Mouse (Mus musculus): ENCODE data around the gene Prickle3. TPM values are rescaled to one million over a fixed set of nuclear protein-coding genes. Genes with fewer than 3 reads are reported as not detected.
"Not testable (repeated sequence)": the region's sequence is repeated elsewhere in the genome, so short reads cannot be mapped to it uniquely, and the experiment has no call there.

The Prickle3 gene
- total RNA-seq, 2 experiments from 2014 or later: 23.6 to 26.6 TPM

DNA sequence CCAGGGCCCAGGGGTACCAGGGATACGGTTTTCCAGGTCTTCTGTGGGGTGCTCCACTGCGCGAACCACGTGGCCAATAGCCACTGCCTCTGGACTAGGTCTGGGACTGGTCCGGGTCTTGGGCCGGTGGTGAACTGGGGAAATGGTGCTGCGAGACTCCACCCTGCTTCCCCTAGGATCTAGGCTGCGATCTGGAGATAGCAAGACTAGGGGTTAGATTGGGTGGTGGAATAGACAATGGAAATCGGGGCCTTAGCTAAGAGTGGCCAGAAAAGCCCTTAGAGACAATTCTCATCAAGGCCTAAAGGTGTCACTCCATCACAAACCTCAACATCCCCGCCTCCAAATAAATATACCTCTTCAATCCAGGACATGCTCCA is 17.9 kb downstream of the Prickle3 start:
- intact Hi-C loops (cut with DNase I): no loop called here
- no peak for DNase-seq
- Histone ChIP-seq H3K27ac (peak overlapping the region; percentile 88; the same call in 1 of the 2 replicates), H3K4me3 (peak overlapping the region; percentile 37)
- TF ChIP-seq CTCF (IDR thresholded peaks at IDR 0.05): no peak

DNA sequence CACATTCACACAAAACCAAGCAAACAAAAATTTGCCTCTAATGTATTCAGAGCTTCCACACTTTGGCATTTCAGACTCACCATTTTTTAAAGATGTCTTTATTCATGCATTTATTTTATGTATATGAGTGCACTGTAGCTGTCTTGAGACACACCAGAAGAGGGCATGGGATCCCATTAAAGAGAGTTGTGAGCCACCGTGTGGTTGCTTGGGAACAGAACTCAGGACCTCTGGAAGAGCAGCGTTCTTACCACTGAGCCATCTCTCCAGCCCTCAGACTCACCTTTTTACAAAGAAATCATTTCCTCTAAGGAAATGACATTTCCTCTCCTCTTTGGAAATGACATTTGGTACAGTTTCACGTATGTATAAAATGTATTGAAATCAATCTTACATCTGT is 21.9 kb downstream of the Prickle3 start:
- intact Hi-C loops (cut with DNase I): no loop called here
- peak overlapping the region; percentile 90 for H3K27ac ChIP-seq
- peak overlapping the region; percentile 75 for H3K4me3 ChIP-seq
- no peak for DNase-seq
- peak; percentile 20; the same call in 1 of the 2 replicates for TF ChIP-seq CTCF (IDR thresholded peaks at IDR 0.05)

DNA sequence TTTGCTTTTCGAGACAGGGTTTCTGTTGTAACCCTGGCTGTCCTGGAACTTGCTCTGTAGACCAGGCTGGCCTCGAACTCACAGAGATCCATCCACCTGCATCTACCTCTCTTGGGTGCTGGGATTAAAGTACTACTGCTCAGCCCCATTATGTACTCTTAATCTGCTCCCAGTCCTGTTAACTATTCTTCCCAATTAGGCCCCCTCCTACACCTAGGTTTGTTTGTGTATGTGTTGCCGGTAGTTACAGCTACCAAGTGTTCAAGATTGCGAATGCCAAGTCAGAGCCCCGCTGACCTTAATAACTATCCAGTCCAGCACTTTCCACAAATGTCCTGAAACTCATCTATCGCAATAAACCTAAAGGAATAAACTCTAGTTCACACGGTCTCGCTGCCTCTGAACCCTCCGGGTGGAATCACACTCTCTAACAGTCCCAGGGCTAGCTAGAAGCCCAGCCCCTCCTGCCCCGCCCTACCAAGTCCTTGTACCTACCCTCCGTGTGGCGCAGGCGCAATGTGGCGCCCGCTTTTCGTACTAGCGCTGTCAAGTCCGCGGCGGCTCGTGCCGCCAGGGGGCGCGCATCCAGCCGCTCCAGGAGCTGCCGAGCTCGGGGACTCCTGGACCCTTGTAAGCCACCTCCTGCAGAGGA is 22.5 kb downstream of the Prickle3 start:
- DNase-seq: peak; percentile 95
- intact Hi-C loops (cut with DNase I): no loop called here
- Histone ChIP-seq H3K27ac (peak overlapping the region; percentile 90), H3K4me3 (peak overlapping the region; percentile 75)
- TF ChIP-seq CTCF (IDR thresholded peaks at IDR 0.05): peak; percentile 93

DNA sequence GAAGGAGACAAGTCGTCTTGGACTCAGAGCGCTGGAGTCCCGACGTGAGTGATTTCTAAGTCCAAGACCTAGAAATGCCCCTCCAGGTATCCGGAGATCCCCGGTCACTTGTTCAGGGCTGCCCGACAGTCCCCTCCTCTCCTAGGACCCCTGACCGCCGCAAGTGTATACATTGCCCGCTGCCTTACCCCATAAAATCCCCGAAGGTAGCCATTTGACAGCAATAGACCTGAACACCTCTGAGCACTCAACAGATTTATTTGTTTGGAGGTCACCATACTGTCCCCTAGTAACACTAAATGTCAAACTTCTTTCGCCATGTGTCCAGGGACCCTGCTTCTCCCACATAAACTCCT is 23.0 kb downstream of the Prickle3 start:
- TF ChIP-seq CTCF (IDR thresholded peaks at IDR 0.05): no peak
- intact Hi-C loops (cut with DNase I): no loop called here
- Histone ChIP-seq H3K4me3 (peak overlapping the region; percentile 75), H3K27ac (peak overlapping the region; percentile 90)
- no peak for DNase-seq

DNA sequence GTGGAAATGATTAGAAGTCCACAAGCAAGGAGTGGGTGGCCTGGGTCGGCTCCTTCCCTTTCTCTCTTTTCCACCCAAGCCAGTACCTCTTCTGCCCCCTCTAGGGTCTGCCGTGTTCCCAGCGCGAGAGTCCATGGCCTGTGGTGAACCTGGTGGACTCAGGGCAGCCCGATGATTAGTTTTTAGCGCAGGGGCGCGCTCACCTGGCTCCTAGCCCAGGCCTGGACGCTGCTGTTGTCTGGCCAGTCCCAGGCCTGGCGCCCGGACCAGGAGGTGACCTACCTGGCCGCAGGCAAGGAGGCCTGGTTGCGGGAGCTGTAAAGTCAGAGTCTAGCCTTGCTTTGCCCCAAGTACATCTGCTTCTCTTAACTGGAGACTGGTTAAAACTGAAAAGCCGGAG is 23.8 kb downstream of the Prickle3 start, which contains the start of gene Magix:
Gene Magix, minus strand, starts transcription at position 388 of the 400 bp plus-strand sequence.
- peak; percentile 76 for DNase-seq
- intact Hi-C loops (cut with DNase I): no loop called here

DNA sequence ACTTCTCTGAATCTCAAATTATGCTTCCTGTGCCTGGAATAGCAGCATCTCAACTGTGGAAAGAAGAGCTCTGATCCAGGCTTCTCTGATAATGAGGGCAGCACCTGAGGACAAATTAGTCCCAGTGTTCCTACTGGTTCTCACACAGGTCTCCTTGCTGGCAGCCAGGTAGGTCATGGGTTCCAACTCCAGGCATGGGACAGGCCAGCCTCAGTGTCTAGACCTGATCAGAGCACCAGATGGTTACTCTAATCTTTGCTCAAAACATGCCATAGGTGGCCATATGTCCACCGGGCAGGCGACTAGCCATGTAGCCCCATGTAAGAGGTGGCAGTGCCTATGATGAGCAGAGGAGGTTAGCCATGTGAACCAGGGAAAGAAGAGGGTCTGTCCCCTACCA is 31.3 kb downstream of the Prickle3 start:
- intact Hi-C loops (cut with DNase I): no loop called here
- no peak for TF ChIP-seq CTCF (IDR thresholded peaks at IDR 0.05)
- H3K27ac ChIP-seq: no peak overlapping the region
- H3K4me3 ChIP-seq: no peak overlapping the region
- DNase-seq: no peak

More for the DNA sequence above, 23.8 kb downstream of the Prickle3 start, which contains the start of gene Magix:
- Histone ChIP-seq H3K4me3 (peak within 1 kb of the TSS; percentile 75), H3K27ac (peak within 1 kb of the TSS; percentile 90)
- TF ChIP-seq CTCF (IDR thresholded peaks at IDR 0.05): no peak

DNA sequence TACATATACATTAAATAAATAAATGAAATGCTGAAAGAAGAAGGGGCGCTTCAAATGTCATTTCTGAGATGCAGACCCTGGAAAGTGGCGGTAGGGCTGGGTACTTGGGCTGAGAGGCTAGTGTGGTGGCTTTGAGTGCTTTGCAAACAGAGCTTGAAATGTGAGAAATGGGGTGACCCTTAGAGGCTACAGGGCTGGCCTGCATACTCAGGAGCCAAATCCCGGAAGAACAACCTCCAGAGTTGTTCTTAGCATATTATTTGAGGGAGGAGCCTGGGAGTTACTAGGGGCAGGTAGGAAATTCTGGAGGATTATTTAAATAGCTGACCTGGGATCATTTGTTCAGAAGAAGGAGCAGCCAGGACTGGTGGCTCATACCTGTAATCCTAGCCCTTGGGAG is 33.4 kb downstream of the Prickle3 start:
- intact Hi-C loops (cut with DNase I): loop anchor here (5.0 to 10.0 kb wide), 3 partner anchors 43 to 268 kb away; partner anchors contain the start of genes Foxp3 and Ppp1r3f
- Histone ChIP-seq H3K27ac (peak overlapping the region; percentile 17; the same call in 1 of the 2 replicates), H3K4me3 (no peak overlapping the region)
- no peak for DNase-seq
- TF ChIP-seq CTCF (IDR thresholded peaks at IDR 0.05): no peak

DNA sequence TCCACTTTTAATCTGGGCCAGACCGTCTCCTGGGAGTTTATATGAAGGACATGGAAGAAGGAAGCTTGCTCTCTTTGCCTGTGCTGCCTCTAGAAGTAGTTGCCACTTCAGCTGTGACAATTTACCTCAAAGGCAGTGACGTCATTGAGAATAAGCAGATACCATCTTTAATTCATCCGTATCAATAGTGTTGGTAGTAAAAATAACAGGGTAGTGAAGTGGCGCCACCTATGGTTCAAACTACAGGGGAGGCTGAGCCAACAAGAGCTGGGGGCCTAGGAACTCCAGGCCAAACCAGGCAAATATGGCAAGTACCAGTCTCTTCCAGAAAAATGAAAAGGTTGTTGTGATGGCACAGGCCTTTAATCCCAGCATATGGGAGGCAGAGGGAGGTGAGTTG is 35.8 kb downstream of the Prickle3 start:
- intact Hi-C loops (cut with DNase I): loop anchor here (5.0 to 10.0 kb wide), 3 partner anchors 46 to 271 kb away; partner anchors contain the start of genes Foxp3 and Ppp1r3f
- peak; percentile 31 for DNase-seq
- no peak overlapping the region for H3K4me3 ChIP-seq
- TF ChIP-seq CTCF (IDR thresholded peaks at IDR 0.05): peak; percentile 68
- H3K27ac ChIP-seq: no peak overlapping the region

DNA sequence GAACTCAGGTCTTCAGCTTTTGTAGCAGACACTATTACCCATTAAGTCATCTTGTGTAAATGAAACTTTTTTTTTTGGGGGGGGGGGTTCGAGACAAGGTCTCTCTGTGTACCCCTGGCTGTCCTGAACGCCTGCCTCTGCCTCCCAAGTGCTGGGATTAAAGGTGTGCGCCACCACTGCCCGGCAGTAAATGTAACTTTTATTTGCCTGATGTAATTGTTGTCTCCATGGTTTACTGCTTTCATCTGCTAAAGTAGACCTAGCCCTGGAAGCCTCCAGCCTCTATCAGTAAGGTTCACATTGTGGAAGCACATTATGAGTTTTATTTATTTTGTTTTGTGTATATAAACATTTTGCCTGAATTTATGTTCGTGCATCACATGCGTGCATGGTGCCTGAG is 39.5 kb downstream of the Prickle3 start:
- intact Hi-C loops (cut with DNase I): loop anchor here (10.0 kb wide), 1 partner anchor 122 kb away; the partner anchor contains the start of genes Foxp3 and Ppp1r3f
- DNase-seq: no peak
- no peak for TF ChIP-seq CTCF (IDR thresholded peaks at IDR 0.05)
- peak overlapping the region; percentile 81 for H3K4me3 ChIP-seq
- H3K27ac ChIP-seq: peak overlapping the region; percentile 28

DNA sequence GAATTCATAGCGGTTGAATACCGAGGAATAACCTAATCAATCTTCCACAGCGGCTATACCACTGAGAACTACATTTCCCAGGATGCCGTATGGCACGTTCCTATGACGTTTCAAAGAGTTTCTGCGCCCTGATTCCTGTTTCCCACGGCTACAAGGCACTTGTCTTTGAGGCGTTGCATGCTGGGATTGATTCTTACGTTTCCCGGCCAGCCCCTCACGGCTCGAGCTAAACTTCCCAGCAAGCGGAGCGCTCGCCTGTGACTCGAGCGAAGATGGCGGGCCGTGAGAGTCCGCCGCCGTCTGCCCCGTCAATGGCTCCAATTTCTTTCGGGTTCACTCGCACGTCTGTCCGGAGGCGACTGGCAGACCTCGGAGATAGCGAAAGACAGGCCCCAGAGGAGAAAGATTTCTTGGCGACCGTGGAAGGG is 39.9 kb downstream of the Prickle3 start, which contains the start of gene Gpkow:
Gene Gpkow, plus strand, starts transcription at position 178 of the 428 bp plus-strand sequence.
- TF ChIP-seq CTCF (IDR thresholded peaks at IDR 0.05): no peak
- intact Hi-C loops (cut with DNase I): loop anchor here (10.0 kb wide), 1 partner anchor 122 kb away; the partner anchor contains the start of genes Foxp3 and Ppp1r3f
- Histone ChIP-seq H3K27ac (peak within 1 kb of the TSS; percentile 89), H3K4me3 (peak within 1 kb of the TSS; percentile 81)
- DNase-seq: peak; percentile 82

DNA sequence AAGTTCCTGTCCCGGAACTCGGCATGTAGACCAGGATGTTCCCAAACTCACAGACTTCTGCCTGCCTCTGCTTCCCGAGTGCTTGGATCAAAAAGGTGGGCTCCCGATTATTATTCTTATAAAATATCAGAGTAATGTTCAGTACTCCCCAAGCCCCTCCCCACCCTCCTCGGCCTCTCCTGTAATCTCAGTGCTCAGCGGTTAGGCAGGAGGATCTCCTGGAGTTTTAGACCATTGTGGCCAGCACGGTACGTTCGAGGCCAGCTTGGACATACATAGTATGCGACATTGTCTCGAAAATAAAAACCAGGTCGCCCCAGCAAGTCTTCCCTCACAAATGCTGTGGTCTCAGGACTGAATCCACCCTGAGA is 56.7 kb downstream of the Prickle3 start:
- DNase-seq; intact Hi-C loops (cut with DNase I): not testable (repeated sequence)
- Histone ChIP-seq H3K4me3 (peak overlapping the region; percentile 70), H3K27ac (peak overlapping the region; percentile 78)

DNA sequence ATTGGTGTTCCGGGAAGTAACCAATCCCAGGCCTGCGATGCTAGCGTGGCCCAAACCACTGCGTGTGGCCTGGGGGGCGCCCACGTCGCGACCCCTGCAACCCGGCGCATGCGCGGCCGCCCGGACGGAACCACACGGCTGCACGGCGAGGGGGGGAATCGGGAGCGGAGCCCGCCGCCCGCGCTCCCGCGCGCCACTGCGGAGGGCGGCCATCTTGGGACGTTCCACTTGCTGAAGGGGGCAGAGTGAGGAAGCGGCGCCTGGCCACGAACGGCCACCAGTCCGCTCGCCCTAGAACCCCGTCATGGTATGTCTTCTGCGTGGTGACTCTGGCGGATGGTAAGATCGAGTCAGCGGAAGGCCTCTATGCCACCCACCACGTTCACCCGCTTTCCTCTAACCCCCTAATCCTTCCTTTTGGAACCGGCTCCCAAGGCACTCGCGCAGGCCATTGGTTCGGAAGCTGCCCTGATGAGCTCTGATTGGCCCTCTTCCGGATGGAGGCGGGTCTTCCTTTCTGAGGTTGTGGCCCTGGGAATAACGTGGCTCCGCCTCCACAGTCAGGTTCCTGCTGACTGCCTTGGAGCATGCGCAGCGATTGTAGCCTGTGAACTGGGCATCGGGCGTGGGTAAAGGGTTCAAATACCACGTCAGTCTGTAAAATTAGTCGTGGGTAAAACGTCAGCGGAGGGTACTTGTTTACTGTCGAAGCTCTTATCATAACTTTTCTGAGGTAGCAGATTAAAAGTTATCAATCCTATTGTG is 57.3 kb downstream of the Prickle3 start, which contains the start of gene Wdr45:
Gene Wdr45, plus strand, starts transcription at position 199 of the 765 bp plus-strand sequence.
- intact Hi-C loops (cut with DNase I): not testable (repeated sequence)
- peak within 1 kb of the TSS; percentile 70 for H3K4me3 ChIP-seq
- DNase-seq: peak; percentile 95
- H3K27ac ChIP-seq: peak within 1 kb of the TSS; percentile 90

DNA sequence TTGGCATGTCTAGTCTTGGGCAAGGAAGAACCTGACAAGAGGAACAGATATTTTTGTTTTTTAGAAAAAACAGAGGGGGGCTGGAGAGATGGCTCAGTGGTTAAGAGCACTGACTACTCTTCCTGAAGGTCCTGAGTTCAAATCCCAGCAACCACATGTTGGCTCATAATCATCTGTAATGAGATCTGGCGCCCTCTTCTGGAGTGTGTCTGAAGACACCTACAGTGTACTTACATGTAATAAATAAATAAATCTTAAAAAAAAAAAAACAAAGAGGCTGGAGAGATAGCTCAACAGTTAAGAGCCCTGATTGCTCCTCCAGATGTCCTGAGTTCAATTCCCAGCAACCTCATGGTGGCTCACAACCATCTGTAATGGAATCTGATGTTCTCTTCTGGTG is 59.0 kb downstream of the Prickle3 start:
- peak; percentile 22; the same call in 1 of the 2 replicates for TF ChIP-seq CTCF (IDR thresholded peaks at IDR 0.05)
- H3K4me3 ChIP-seq; intact Hi-C loops (cut with DNase I); DNase-seq; H3K27ac ChIP-seq: not testable (repeated sequence)

Other genes starting within 250 kb of the Prickle3 start
- under 1 TPM; 0.15 to 0.28 TPM for gene Foxp3, start 83.6 kb upstream of the Prickle3 start, total RNA-seq (2021)
- gene Ppp1r3f, start 83.0 kb upstream of the Prickle3 start, total RNA-seq (2021): 1 to 10 TPM; 2.3 to 3.3 TPM
- 10 to 100 TPM; 10.9 to 13.2 TPM for gene Ccdc22, start 51.7 kb upstream of the Prickle3 start, total RNA-seq (2021)
- not detected for gene Cacna1f, start 50.2 kb upstream of the Prickle3 start, total RNA-seq (2021)
- 1 to 10 TPM in 1 of 2 experiments, under 1 TPM in 1; 0.56 to 1.2 TPM for gene Syp, start 18.8 kb upstream of the Prickle3 start, total RNA-seq (2021)
- 10 to 100 TPM; 23.8 to 42.7 TPM for gene Plp2, start 14.1 kb downstream of the Prickle3 start, total RNA-seq (2021)
- gene Magix, start 24.0 kb downstream of the Prickle3 start, total RNA-seq (2021): 10 to 100 TPM; 21.0 to 31.0 TPM
- 10 to 100 TPM; 12.5 to 15.3 TPM for gene Gpkow, start 39.9 kb downstream of the Prickle3 start, total RNA-seq (2021)
- 10 to 100 TPM; 31.1 to 37.6 TPM for gene Wdr45, start 57.1 kb downstream of the Prickle3 start, total RNA-seq (2021)
- not detected for gene Gm45208, start 65.0 kb downstream of the Prickle3 start, total RNA-seq (2021)
- 1 to 10 TPM; 3.3 to 6.7 TPM for gene Praf2, start 71.2 kb downstream of the Prickle3 start, total RNA-seq (2021)
- gene Ccdc120, start 93.6 kb downstream of the Prickle3 start, total RNA-seq (2021): under 1 TPM; 0.28 to 0.75 TPM
- 10 to 100 TPM; 10.9 to 11.1 TPM for gene Tfe3, start 105.3 kb downstream of the Prickle3 start, total RNA-seq (2021)
- 10 to 100 TPM; 16.7 to 22.8 TPM for gene Gripap1, start 132.5 kb downstream of the Prickle3 start, total RNA-seq (2021)
- under 1 TPM; 0.15 to 0.22 TPM for gene Kcnd1, start 165.0 kb downstream of the Prickle3 start, total RNA-seq (2021)
- 10 to 100 TPM; 15.6 to 19.1 TPM for gene Otud5, start 184.1 kb downstream of the Prickle3 start, total RNA-seq (2021)
- gene Pim2, start 221.0 kb downstream of the Prickle3 start, total RNA-seq (2021): 1 to 10 TPM; 1.9 to 2.0 TPM
- gene Slc35a2, start 226.8 kb downstream of the Prickle3 start, total RNA-seq (2021): 10 to 100 TPM in 1 of 2 experiments, 1 to 10 TPM in 1; 8.8 to 10.9 TPM
- 10 to 100 TPM; 21.7 to 22.4 TPM for gene Pqbp1, start 242.0 kb downstream of the Prickle3 start, total RNA-seq (2021)
- 10 to 100 TPM; 41.4 to 45.5 TPM for gene Timm17b, start 242.1 kb downstream of the Prickle3 start, total RNA-seq (2021)

Data from gastrocnemius, adult 2 months (tissue).